Mouse (Mus musculus): ENCODE measurements around the gene Cd72. TPM values are rescaled to one million over a fixed set of nuclear protein-coding genes. Genes with fewer than 3 reads are reported as not detected.

Gene Cd72
- polyA plus RNA-seq, 1 experiment from 2014 or later = 5.3 TPM

DNA sequence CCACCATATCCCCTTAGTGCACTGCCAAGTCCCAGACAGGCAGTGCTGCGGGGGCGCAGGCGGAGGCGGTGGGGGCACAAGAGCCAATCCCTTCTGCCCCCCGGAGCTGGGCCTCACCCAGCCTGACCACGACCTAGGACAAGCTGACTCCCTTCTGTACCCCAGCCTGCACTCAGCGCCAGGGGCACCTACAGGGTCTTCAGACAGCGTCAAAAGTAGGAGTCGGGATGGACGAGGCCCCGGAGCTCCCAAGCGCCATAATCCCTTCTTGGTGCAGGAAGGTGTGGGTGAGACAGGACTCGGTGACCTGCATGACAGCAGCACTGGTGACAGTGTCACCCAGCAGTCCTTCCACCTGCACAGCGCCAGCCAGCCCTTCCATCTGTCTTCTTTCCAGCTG, 39.7 kb downstream of the Cd72 start:
- no peaks in the 10 kb centered on the region for H3K27me3 ChIP-seq
- H3K36me3 ChIP-seq = peaks cover 36% of the 10 kb centered on the region
- no peaks in the 10 kb centered on the region for H3K9me3 ChIP-seq
- H3K4me1 ChIP-seq (replicated peaks) = peaks cover 18% of the 10 kb centered on the region
- H3K9ac ChIP-seq = no peak overlapping the region
- 92% methylated on average over 14 of the region's 14 CpGs for WGBS
- no peak for ATAC-seq (ENCODE audit: low FRiP score, low read depth)
- no peak overlapping the region for H3K27ac ChIP-seq (replicated peaks)
- H3K4me2 ChIP-seq = no peak overlapping the region
- H3K4me3 ChIP-seq = no peak overlapping the region

DNA sequence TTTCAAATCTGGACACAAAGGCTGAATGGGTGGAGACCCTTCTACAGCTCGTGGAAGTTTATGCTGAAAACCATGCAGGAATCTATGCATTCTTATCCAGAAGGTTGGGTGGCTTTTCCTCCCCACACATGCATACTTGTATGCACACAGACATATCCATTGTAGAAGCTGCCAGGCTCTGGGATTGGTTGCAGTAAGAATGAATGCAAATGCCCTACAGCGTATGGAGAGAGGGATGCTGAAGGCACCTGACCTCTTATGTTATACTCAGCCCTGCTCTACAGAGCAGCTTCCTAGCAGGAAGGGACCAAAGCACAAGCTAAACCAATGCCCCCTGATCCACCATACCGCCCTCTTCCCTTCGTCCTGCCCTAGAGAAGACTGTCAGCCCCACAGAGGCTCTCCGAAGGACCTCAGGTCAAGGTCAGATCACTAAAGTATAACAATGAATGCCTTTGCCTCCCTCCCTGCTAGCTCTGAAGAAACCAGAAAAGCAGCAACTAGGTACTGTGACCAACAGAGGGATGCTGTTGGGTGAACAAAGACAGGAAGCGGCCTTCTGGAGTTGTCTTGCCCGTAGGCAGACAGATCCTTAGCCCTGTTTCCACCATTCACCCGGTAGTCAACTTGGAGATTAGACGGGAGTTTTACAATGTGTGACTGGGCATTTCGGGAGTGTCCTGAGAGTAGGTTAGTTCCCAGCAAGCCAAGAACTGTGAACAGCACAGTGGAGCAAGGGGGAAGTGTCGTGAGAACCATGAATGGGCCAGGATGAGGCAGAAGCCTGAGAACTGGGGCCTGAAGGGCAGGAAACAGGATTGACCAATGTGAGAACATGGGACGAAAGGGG, 47.1 kb downstream of the Cd72 start:
- Histone ChIP-seq H3K9ac (peak overlapping the region; percentile 76), H3K4me1 (replicated peaks) (peaks cover 48% of the 10 kb centered on the region), H3K4me3 (peak overlapping the region; percentile 56), H3K9me3 (no peaks in the 10 kb centered on the region), H3K36me3 (no peaks in the 10 kb centered on the region), H3K4me2 (peak overlapping the region; percentile 84), H3K27me3 (no peaks in the 10 kb centered on the region), H3K27ac (replicated peaks) (peak overlapping the region; percentile 92)
- peak; percentile 39 for ATAC-seq (ENCODE audit: low FRiP score, low read depth)
- WGBS = 52% methylated on average over 12 of the region's 12 CpGs

DNA sequence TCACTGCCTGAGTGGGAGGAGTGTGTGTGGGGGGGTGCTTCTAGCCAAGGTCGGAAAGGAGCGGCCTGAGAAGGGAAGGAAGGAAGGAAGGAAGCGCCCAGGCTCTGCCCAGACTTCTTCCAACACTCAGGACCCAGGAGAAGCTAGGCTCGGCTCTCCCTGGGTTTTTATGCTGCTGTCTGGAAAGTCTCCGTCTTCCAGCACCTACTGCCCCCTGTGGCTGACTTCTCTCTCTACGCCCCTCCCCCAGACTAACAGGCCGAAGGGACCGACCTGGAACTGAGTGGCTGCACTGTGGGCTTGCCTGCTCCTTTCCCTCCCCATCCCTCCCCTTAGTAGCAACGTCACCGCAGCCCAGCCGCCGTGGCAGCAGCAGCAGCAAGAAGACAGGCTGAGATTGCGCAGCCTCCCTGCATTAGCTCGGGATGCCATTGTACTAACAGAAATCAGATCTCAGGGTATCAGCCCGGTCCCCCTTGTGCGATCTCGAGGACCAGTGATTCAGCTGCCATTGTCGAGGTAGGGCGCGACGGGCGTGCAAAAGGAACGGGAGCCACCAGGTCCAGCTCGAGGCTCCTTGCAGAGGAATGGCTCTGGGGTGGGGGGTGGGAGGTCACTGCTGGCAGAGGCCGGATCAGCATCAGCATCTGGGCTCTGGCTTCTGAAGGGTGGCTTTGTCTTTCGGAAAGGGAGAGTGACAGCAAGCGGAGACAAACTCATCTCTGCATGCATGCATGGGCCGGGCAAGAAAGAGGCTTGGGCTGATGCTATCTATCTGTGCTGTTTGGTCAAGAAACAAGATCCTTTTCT, 48.1 kb downstream of the Cd72 start:
- ATAC-seq (ENCODE audit: low FRiP score, low read depth) = peak; percentile 97
- WGBS = under 1% methylated on average over 28 of the region's 28 CpGs
- peak overlapping the region; percentile 76 for H3K9ac ChIP-seq
- no peaks in the 10 kb centered on the region for H3K27me3 ChIP-seq
- peak overlapping the region; percentile 92 for H3K27ac ChIP-seq (replicated peaks)
- peaks cover 45% of the 10 kb centered on the region for H3K4me1 ChIP-seq (replicated peaks)
- H3K9me3 ChIP-seq = no peaks in the 10 kb centered on the region
- H3K36me3 ChIP-seq = no peaks in the 10 kb centered on the region
- H3K4me2 ChIP-seq = peak overlapping the region; percentile 84
- peak overlapping the region; percentile 56 for H3K4me3 ChIP-seq

DNA sequence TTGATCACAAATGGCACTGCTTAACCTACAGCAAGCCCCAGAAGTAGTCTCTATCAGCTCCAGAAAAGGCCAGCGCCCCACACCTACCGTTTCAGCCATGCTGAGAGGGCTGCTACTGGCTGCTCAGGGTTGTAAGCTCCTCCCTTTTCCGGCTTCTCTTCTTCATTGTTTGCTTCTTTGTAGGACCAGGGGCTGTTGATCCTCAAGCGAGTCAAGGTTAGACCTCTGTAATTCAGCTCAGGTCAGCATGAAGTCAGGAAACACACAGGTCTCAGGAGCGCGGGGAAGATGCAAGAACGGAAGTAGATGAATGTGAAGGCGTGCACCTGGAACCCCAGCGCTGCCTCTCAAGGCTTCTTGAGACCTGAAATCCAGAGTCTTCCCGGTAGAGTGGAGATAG, 49.7 kb downstream of the Cd72 start:
- H3K4me1 ChIP-seq (replicated peaks) = peaks cover 40% of the 10 kb centered on the region
- WGBS = 89% methylated on average over 10 of the region's 10 CpGs
- H3K9me3 ChIP-seq = no peaks in the 10 kb centered on the region
- H3K36me3 ChIP-seq = no peaks in the 10 kb centered on the region
- H3K4me3 ChIP-seq = no peak overlapping the region
- ATAC-seq (ENCODE audit: low FRiP score, low read depth) = no peak
- H3K27ac ChIP-seq (replicated peaks) = no peak overlapping the region
- H3K4me2 ChIP-seq = no peak overlapping the region
- no peak overlapping the region for H3K9ac ChIP-seq
- no peaks in the 10 kb centered on the region for H3K27me3 ChIP-seq

DNA sequence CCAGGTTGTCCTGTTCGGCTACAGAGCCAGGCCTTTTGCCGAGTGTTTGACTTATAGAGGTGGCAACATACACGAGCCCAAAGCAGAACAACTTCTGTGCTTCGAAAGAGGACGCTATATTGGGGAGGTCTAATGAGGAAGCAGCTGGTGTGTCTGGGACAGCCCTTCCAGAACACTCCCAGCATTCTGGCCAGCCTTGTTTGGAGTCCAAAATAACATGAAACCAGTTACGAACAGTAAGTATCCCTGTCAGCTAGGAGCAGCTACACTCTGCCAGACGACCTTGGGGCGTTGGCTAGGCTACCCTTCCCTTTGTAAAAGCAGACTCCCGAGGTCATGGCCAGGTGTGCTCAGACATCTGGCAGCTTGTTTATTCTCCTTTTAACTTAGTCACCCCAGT, 52.2 kb downstream of the Cd72 start:
- peaks cover 39% of the 10 kb centered on the region for H3K4me1 ChIP-seq (replicated peaks)
- H3K36me3 ChIP-seq = no peaks in the 10 kb centered on the region
- no peak for ATAC-seq (ENCODE audit: low FRiP score, low read depth)
- no peaks in the 10 kb centered on the region for H3K9me3 ChIP-seq
- no peak overlapping the region for H3K27ac ChIP-seq (replicated peaks)
- H3K4me3 ChIP-seq = no peak overlapping the region
- H3K4me2 ChIP-seq = no peak overlapping the region
- H3K9ac ChIP-seq = no peak overlapping the region
- 90% methylated on average over 9 of the region's 9 CpGs for WGBS
- H3K27me3 ChIP-seq = no peaks in the 10 kb centered on the region

DNA sequence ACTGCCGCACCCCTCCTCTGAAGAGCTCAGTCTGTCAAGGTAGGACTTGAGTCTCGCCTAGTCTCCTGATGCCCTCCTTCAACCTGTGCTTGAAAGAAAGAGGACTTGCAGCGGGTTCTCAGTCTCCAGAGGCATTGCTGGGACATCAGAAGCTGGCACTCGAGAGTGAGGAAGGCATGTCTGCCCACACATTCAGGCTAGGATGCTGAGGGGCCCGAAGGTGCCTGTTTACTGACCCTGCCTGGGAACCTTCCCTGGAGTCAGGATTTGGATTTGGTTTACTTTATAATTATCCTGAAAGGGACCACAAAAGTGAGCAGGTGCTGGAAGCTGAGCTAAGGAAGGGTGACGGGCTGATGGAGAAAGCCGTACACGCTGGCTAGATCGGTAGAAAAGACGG, 52.9 kb downstream of the Cd72 start:
- 86% methylated on average over 10 of the region's 10 CpGs for WGBS
- no peak overlapping the region for H3K9ac ChIP-seq

DNA sequence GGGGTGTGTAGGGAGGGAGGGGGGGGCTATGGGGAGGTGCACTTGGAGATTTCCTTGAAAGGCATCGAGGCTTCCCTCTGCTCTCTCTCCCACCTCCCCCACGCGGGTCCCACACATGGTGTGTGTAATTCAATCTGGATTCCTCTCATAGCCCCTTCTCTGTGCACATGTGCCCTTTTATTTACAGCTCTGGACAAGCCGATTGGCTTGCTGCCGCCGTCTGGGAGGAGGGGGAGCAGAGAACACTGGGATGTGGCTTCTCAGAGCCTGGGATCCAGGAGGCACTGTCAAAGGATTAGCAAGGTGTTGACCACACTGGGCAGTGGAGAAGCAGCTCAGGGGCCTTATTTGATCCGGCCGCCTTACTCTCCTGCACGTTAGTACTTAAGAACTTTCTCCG, 53.5 kb downstream of the Cd72 start:
- WGBS = 34% methylated on average over 10 of the region's 10 CpGs
- Histone ChIP-seq H3K4me2 (no peak overlapping the region), H3K36me3 (no peaks in the 10 kb centered on the region), H3K27me3 (no peaks in the 10 kb centered on the region), H3K9me3 (no peaks in the 10 kb centered on the region), H3K9ac (no peak overlapping the region), H3K4me3 (no peak overlapping the region), H3K4me1 (replicated peaks) (peaks cover 36% of the 10 kb centered on the region), H3K27ac (replicated peaks) (no peak overlapping the region)
- ATAC-seq (ENCODE audit: low FRiP score, low read depth) = no peak

More for the DNA sequence above, 52.9 kb downstream of the Cd72 start:
- Histone ChIP-seq H3K27ac (replicated peaks) (no peak overlapping the region), H3K27me3 (no peaks in the 10 kb centered on the region), H3K9me3 (no peaks in the 10 kb centered on the region), H3K4me1 (replicated peaks) (peaks cover 37% of the 10 kb centered on the region), H3K4me3 (no peak overlapping the region), H3K36me3 (no peaks in the 10 kb centered on the region), H3K4me2 (no peak overlapping the region)
- no peak for ATAC-seq (ENCODE audit: low FRiP score, low read depth)

DNA sequence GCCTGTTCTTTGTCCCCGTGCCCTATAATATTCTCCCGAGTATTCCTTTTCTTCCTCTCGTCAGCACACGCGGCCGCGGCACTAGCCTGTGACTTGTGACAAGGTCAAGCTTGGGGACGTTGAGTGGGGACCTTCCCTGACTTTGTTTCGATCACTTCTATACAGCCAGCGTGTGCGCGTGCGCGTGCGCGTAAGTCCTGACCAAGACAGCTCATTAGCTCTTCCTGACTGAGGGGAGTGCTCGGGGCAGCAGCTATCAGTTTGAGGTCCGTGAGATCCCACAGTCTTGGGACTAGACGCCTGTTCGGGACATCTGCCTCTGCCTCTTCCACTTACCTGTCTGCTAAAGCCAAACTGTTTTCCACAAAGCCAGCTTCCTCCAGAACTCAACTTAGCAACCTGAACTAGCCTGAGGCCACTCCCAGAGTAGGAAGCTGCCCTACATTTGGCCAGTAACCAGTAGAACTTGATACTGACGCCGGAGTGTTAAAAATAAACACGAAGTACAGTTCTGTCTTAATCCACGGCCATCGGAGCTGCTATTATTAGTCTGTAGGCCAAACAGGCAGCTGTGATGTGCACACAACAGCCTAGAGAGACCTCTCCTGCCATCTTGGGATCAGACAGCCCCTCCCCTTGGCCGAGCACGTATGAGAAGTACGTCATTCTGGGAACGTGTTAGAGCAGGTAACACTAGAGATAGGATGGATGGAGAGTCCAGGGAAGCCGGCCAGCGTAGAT, 54.9 kb downstream of the Cd72 start:
- no peak overlapping the region for H3K4me3 ChIP-seq
- H3K36me3 ChIP-seq = no peaks in the 10 kb centered on the region
- H3K4me1 ChIP-seq (replicated peaks) = peaks cover 27% of the 10 kb centered on the region
- H3K9me3 ChIP-seq = no peaks in the 10 kb centered on the region
- no peak for ATAC-seq (ENCODE audit: low FRiP score, low read depth)
- H3K27ac ChIP-seq (replicated peaks) = peak overlapping the region; percentile 1; the same call in 1 of the 2 replicates
- peak overlapping the region; percentile 9 for H3K4me2 ChIP-seq
- H3K27me3 ChIP-seq = no peaks in the 10 kb centered on the region
- 74% methylated on average over 31 of the region's 31 CpGs for WGBS
- no peak overlapping the region for H3K9ac ChIP-seq

DNA sequence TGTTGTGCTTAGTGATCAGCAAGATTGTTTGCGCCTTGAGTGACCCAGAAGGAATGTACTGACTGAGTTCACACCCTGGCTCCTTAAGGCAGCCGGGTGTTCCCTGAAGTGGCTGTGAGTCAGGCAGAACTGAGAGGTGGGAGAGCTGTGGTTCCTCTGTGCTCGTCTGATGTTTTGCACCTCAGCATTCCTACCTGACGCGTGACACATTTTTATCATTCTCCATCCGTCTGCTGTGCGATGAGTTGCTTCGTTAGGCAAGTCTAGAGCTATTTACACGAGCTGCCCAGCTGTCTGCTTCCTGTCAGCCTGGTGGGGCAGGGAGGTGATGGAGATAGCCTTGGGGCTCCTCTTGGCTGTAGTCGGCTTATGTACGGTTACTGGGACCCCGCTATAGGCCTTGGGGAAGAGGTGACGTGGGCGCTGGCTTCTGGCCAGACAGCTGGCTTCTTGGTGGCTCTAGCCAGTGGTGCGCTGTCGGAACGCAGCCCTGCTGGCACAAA, 55.5 kb downstream of the Cd72 start:
- peak; percentile 55; the same call in 1 of the 2 replicates for ATAC-seq (ENCODE audit: low FRiP score, low read depth)
- no peak overlapping the region for H3K9ac ChIP-seq
- H3K27ac ChIP-seq (replicated peaks) = peak overlapping the region; percentile 1
- WGBS = 45% methylated on average over 17 of the region's 17 CpGs
- peaks cover 27% of the 10 kb centered on the region for H3K4me1 ChIP-seq (replicated peaks)
- H3K27me3 ChIP-seq = no peaks in the 10 kb centered on the region
- no peaks in the 10 kb centered on the region for H3K9me3 ChIP-seq
- H3K4me3 ChIP-seq = no peak overlapping the region
- no peaks in the 10 kb centered on the region for H3K36me3 ChIP-seq
- peak overlapping the region; percentile 9 for H3K4me2 ChIP-seq

DNA sequence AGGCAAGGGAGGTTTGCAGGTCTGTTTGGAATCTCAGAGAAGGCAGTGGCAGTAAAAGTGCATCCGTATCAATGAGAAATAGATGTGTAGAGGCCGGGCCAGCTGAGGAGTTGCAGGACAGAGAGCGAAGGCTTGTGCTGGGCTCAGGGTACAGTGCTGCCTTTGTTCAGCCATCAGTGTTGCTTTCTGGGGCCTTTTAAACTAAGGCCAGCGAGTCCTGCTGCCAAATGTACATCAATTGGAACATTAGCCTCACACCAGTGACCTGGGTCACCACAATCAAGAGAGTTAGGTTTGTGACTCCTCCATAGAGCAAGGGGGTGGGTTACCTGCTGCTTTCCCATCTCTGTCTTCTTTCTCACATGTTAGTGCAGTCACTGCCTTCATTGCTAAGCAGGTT, 56.4 kb downstream of the Cd72 start:
- no peak overlapping the region for H3K4me3 ChIP-seq
- H3K9ac ChIP-seq = no peak overlapping the region
- ATAC-seq (ENCODE audit: low FRiP score, low read depth) = no peak
- no peaks in the 10 kb centered on the region for H3K36me3 ChIP-seq
- H3K9me3 ChIP-seq = no peaks in the 10 kb centered on the region
- peaks cover 27% of the 10 kb centered on the region for H3K4me1 ChIP-seq (replicated peaks)
- peak overlapping the region; percentile 57 for H3K27ac ChIP-seq (replicated peaks)
- no peaks in the 10 kb centered on the region for H3K27me3 ChIP-seq
- 65% methylated on average over 4 of the region's 4 CpGs for WGBS
- H3K4me2 ChIP-seq = no peak overlapping the region

Measured in hindbrain, embryonic 15.5 days (tissue).